Mouse (Mus musculus): ENCODE results near the gene Kif14. TPM values are rescaled to one million over a fixed set of nuclear protein-coding genes. Genes with fewer than 3 reads are reported as not detected.

Kif14 gene
- polyA plus RNA-seq, 1 experiment from 2014 or later: 11.6 TPM

Other genes starting within 250 kb of the Kif14 start
- gene Inava, start 232.1 kb upstream of the Kif14 start, polyA plus RNA-seq (2014; fragmentation: Nextera tagmentation; extraction: Ambion mirVana): 10.4 and 22.8 TPM in 2 replicates
- gene Gpr25, start 205.5 kb upstream of the Kif14 start, polyA plus RNA-seq (2014; fragmentation: Nextera tagmentation; extraction: Ambion mirVana): not detected in 2 replicates
- gene Camsap2, start 120.2 kb upstream of the Kif14 start, polyA plus RNA-seq (2014; fragmentation: Nextera tagmentation; extraction: Ambion mirVana): 13.0 and 19.1 TPM in 2 replicates
- gene Ddx59, start 51.1 kb upstream of the Kif14 start, polyA plus RNA-seq (2014; fragmentation: Nextera tagmentation; extraction: Ambion mirVana): 12.7 and 19.1 TPM in 2 replicates
- 20.0 and 26.1 TPM in 2 replicates for gene Zfp281, start 158.6 kb downstream of the Kif14 start, polyA plus RNA-seq (2014; fragmentation: Nextera tagmentation; extraction: Ambion mirVana)